Mouse (Mus musculus): ENCODE results near the gene Ccpg1. TPM values are rescaled to one million over a fixed set of nuclear protein-coding genes. Genes with fewer than 3 reads are reported as not detected.

Ccpg1 gene
- polyA plus RNA-seq, 1 experiment from 2014 or later: 29.7 TPM

DNA sequence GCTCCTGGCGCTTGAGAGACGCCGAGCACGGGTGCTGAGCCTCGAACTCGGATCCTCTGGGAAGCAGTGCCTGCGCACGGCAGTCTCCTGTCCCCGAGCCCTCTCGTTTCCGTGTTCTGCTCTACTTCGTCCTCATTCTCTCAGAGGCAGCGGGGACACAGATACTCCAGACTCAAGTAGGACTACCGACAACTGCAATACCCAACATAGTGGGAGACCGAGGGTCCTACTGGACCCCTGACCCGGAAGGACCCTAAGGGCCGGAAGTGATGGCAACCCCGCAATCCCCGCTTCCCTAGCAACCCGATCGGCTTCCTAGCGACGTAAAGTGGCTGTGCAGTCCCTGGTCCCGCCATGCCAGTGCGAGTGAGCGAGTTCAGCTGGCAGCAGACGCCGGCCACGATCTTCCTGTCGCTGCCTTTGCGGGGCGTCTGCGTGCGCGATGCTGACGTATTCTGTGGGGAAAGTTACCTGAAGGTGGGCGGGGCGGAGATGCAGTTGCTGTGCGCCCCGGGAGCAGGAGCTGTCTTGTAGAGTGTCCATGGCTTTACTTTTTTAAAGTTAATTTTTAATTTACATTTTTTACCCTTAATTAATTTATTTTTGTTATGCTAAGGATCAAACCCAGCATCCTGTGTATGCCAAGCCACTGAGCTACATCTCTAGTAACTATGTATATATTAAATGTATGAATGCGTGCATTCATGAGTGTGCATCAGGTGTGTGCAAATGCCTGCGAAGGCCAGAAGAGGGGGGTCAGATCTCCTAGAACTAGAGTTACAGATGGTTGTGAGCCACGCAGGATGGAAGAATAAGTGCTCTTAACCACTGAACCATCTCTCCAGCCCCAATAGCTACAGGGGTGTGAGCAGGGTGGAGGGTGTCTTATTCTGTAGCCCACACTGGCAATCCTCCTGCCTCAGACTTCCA lies 26.4 kb upstream of the Ccpg1 start, which contains the start of the genes Dyx1c1 and Gm44503:
Dyx1c1 (plus strand) TSS at position 265 of the 930 bp plus-strand sequence.
Gm44503 (plus strand) TSS at position 332 of the 930 bp plus-strand sequence.
- Histone ChIP-seq H3K4me1 (ENCODE audit: control insufficient read depth, insufficient read depth, low read length) (no peaks in the 10 kb centered on the region), H3K36me3 (ENCODE audit: control insufficient read depth, insufficient read depth, low read length) (no peaks in the 10 kb centered on the region), H3K9ac (ENCODE audit: low read depth, low read length) (peak within 1 kb of the TSS; percentile 50), H3K27me3 (ENCODE audit: control insufficient read depth, insufficient read depth, low read length) (no peaks in the 10 kb centered on the region), H3K27ac (ENCODE audit: low read depth, low read length) (peak within 1 kb of the TSS; percentile 32; the same call in 1 of the 2 replicates), H3K4me2 (replicated peaks; ENCODE audit: low read depth, low read length) (peak within 1 kb of the TSS; percentile 46), H3K4me3 (ENCODE audit: low read length) (peak within 1 kb of the TSS; percentile 55), H3K9me3 (ENCODE audit: control insufficient read depth, low read length) (no peaks in the 10 kb centered on the region)
- WGBS: 2% methylated on average over 43 of the region's 43 CpGs
- peak; percentile 92 for ATAC-seq (ENCODE audit: low FRiP score, low TSS enrichment)

DNA sequence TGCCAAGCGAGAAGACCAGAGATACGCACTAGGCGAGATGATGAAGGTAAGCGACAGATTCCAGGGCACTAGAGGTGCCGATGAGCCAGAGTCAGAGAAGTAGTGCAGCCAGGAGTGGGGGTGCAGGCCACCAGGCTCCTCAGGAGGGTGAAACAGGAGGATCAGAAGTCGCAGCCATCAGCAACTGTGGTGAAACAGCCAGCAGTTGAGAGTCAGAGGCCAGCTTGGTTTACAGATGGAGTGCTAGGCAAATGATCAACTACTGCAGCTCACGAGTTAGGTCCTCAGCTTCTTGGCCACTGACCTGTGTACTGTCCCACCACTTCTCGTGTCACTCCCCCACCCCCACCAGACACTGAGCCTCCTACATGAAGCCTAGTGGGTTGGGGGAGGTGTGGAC lies 23.9 kb upstream of the Ccpg1 start:
- no peaks in the 10 kb centered on the region for H3K9me3 ChIP-seq (ENCODE audit: control insufficient read depth, low read length)
- no peak overlapping the region for H3K4me2 ChIP-seq (replicated peaks; ENCODE audit: low read depth, low read length)
- H3K36me3 ChIP-seq (ENCODE audit: control insufficient read depth, insufficient read depth, low read length): no peaks in the 10 kb centered on the region
- no peak overlapping the region for H3K27ac ChIP-seq (ENCODE audit: low read depth, low read length)
- no peak overlapping the region for H3K4me3 ChIP-seq (ENCODE audit: low read length)
- no peak for ATAC-seq (ENCODE audit: low FRiP score, low TSS enrichment)
- H3K9ac ChIP-seq (ENCODE audit: low read depth, low read length): no peak overlapping the region
- 70% methylated on average over 8 of the region's 8 CpGs for WGBS
- H3K4me1 ChIP-seq (ENCODE audit: control insufficient read depth, insufficient read depth, low read length): no peaks in the 10 kb centered on the region
- H3K27me3 ChIP-seq (ENCODE audit: control insufficient read depth, insufficient read depth, low read length): no peaks in the 10 kb centered on the region

DNA sequence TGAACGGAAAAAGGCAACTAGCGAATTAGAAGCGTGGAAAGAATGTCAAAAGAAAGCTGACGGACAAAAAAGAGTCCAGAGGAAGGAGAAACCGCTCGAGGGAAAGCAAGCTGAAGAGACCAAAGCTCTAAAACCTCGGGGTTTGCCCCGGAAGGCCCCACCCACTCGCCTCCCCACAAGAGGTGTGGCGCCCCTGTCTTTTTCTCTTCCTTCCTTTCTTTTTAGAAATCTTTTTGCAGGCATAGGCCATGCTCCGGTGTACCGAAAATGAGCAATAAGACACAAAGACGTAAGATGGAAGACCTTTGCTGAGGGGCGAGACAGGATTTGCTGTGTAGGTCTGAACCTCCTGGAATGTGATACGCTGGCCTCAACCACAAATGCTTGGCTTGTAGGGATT lies 23.3 kb upstream of the Ccpg1 start:
- H3K27me3 ChIP-seq (ENCODE audit: control insufficient read depth, insufficient read depth, low read length): no peaks in the 10 kb centered on the region
- no peaks in the 10 kb centered on the region for H3K36me3 ChIP-seq (ENCODE audit: control insufficient read depth, insufficient read depth, low read length)
- H3K4me2 ChIP-seq (replicated peaks; ENCODE audit: low read depth, low read length): no peak overlapping the region
- no peaks in the 10 kb centered on the region for H3K4me1 ChIP-seq (ENCODE audit: control insufficient read depth, insufficient read depth, low read length)
- H3K9ac ChIP-seq (ENCODE audit: low read depth, low read length): no peak overlapping the region
- ATAC-seq (ENCODE audit: low FRiP score, low TSS enrichment): no peak
- H3K4me3 ChIP-seq (ENCODE audit: low read length): no peak overlapping the region
- H3K27ac ChIP-seq (ENCODE audit: low read depth, low read length): no peak overlapping the region
- 77% methylated on average over 15 of the region's 15 CpGs for WGBS
- no peaks in the 10 kb centered on the region for H3K9me3 ChIP-seq (ENCODE audit: control insufficient read depth, low read length)

DNA sequence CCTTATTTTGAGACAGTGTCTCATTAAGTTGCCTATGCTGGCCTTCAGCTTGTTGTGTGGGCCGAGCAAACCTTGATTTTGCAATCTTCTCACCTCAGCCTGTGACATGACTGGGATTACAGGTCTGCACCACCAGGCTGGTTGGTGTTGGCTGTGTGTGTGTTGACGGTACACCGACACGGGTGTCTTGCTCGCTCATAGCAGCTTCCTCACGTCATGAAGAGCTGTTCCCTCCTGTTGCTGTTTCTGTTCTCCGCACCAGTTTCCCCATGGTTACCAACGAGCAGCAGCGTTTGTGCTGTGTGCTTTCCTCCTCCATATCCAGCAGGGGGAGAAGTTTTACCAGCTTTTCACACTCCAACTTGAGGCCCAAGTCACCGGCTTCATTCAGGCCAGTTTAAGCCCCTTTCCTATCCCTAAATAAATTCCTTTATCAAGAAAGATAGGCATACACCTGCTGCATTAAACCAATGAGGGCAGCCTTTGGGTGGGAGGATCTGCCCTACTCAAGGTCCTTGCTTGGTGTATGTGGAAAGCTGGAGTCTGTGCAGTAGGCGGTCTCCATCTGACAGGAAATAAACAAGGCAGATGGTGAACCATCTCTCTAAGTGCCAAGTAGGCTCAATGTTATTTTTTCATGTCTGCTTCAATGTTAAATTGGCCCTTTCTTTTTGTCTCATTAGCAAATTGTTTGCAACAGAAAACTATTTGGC lies 16.7 kb upstream of the Ccpg1 start:
- H3K9ac ChIP-seq (ENCODE audit: low read depth, low read length): no peak overlapping the region
- peak; percentile 43; the same call in 1 of the 2 replicates for ATAC-seq (ENCODE audit: low FRiP score, low TSS enrichment)
- no peak overlapping the region for H3K4me3 ChIP-seq (ENCODE audit: low read length)
- no peak overlapping the region for H3K4me2 ChIP-seq (replicated peaks; ENCODE audit: low read depth, low read length)
- H3K27me3 ChIP-seq (ENCODE audit: control insufficient read depth, insufficient read depth, low read length): no peaks in the 10 kb centered on the region
- H3K4me1 ChIP-seq (ENCODE audit: control insufficient read depth, insufficient read depth, low read length): no peaks in the 10 kb centered on the region
- no peaks in the 10 kb centered on the region for H3K36me3 ChIP-seq (ENCODE audit: control insufficient read depth, insufficient read depth, low read length)
- H3K27ac ChIP-seq (ENCODE audit: low read depth, low read length): no peak overlapping the region
- WGBS: 36% methylated on average over 11 of the region's 11 CpGs
- H3K9me3 ChIP-seq (ENCODE audit: control insufficient read depth, low read length): no peaks in the 10 kb centered on the region

DNA sequence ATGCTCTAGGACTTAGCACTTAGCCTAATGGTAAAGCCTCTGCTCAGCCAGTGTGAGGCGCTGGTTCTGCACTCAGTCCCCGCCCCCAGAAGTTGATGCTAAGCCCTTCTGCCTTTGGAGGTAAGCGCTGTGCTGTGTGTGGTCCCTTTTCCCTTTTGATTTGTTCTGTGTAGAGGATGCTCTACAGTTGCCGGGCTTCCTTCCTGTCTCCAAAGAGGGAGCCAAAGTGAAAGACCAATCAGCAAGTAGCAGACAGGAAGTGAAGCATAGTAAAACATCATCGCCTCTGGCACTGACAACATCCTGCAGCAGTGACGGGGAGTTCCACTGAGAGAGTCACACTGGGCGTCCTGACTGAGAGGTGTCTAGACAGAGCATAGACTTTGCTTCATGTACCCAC lies 15.4 kb upstream of the Ccpg1 start:
- peak; percentile 39; the same call in 1 of the 2 replicates for ATAC-seq (ENCODE audit: low FRiP score, low TSS enrichment)
- H3K27me3 ChIP-seq (ENCODE audit: control insufficient read depth, insufficient read depth, low read length): no peaks in the 10 kb centered on the region
- H3K4me2 ChIP-seq (replicated peaks; ENCODE audit: low read depth, low read length): no peak overlapping the region
- no peaks in the 10 kb centered on the region for H3K36me3 ChIP-seq (ENCODE audit: control insufficient read depth, insufficient read depth, low read length)
- no peak overlapping the region for H3K9ac ChIP-seq (ENCODE audit: low read depth, low read length)
- WGBS: 72% methylated on average over 7 of the region's 7 CpGs
- H3K4me3 ChIP-seq (ENCODE audit: low read length): no peak overlapping the region
- H3K27ac ChIP-seq (ENCODE audit: low read depth, low read length): no peak overlapping the region
- H3K9me3 ChIP-seq (ENCODE audit: control insufficient read depth, low read length): no peaks in the 10 kb centered on the region
- H3K4me1 ChIP-seq (ENCODE audit: control insufficient read depth, insufficient read depth, low read length): no peaks in the 10 kb centered on the region

DNA sequence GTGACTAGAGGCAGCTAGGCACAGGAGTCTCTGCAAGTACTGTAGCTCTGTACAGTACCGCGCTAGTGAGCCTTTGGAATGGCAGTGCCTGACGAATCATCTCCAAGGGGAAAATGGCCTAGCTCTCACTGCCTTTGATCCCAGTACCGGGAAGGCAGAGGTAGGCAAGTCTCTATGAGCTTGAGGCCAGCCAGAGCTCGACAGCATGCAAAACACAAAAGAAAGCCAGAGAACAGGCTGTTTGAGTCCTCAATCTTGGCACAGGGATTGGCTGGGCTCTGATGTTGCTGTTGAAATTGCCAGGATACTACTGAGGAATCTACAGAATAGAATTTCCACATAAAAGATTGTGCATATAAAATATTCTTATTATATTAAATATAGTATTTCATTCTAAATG lies 12.8 kb upstream of the Ccpg1 start:
- Histone ChIP-seq H3K4me2 (replicated peaks; ENCODE audit: low read depth, low read length) (no peak overlapping the region), H3K4me1 (ENCODE audit: control insufficient read depth, insufficient read depth, low read length) (no peaks in the 10 kb centered on the region), H3K9me3 (ENCODE audit: control insufficient read depth, low read length) (no peaks in the 10 kb centered on the region), H3K9ac (ENCODE audit: low read depth, low read length) (no peak overlapping the region), H3K4me3 (ENCODE audit: low read length) (no peak overlapping the region), H3K27me3 (ENCODE audit: control insufficient read depth, insufficient read depth, low read length) (no peaks in the 10 kb centered on the region), H3K36me3 (ENCODE audit: control insufficient read depth, insufficient read depth, low read length) (no peaks in the 10 kb centered on the region), H3K27ac (ENCODE audit: low read depth, low read length) (no peak overlapping the region)
- ATAC-seq (ENCODE audit: low FRiP score, low TSS enrichment): no peak
- WGBS: 87% methylated on average over 5 of the region's 5 CpGs

DNA sequence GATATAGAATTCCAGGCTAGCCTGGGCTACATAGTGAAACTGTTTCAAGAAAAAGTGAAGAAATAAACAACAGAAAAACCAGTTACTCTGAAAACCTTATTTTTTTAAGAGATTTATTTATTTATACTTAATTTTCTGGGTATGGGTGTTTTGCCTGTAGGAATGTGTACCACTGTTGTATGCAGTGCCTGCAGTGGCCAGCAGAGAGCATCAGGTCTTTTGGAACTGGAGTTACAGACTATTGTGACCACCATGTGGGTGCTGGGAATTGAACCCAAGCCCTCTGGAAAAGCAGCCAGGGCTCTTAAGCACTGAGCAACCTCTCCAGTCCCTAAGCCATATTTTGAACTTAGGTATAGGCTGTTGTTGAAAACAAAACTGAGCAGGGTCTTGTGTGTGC lies 12.2 kb upstream of the Ccpg1 start:
- Histone ChIP-seq H3K27ac (ENCODE audit: low read depth, low read length) (no peak overlapping the region), H3K4me1 (ENCODE audit: control insufficient read depth, insufficient read depth, low read length) (no peaks in the 10 kb centered on the region), H3K9me3 (ENCODE audit: control insufficient read depth, low read length) (no peaks in the 10 kb centered on the region), H3K36me3 (ENCODE audit: control insufficient read depth, insufficient read depth, low read length) (no peaks in the 10 kb centered on the region), H3K9ac (ENCODE audit: low read depth, low read length) (no peak overlapping the region), H3K27me3 (ENCODE audit: control insufficient read depth, insufficient read depth, low read length) (no peaks in the 10 kb centered on the region), H3K4me2 (replicated peaks; ENCODE audit: low read depth, low read length) (no peak overlapping the region), H3K4me3 (ENCODE audit: low read length) (no peak overlapping the region)
- no peak for ATAC-seq (ENCODE audit: low FRiP score, low TSS enrichment)

DNA sequence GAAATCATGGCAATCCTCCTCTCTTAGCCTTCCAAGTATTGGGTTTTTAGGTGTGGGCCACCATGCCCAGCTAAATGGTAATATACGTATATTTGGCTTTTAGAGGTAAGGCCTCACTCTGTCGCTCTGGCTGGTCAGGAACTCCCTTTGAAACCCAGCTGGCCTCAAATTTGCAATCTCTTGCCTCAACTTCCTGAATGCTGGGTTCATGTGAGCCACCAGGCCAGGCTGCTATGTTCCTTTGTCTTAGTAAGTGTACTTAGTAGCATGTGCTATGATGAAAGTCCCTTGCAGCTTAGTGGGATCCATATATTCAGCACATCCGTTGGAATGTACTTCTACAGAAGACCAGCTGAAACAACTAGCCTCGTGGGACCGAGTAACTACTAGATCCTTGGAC lies 10.5 kb upstream of the Ccpg1 start:
- H3K27ac ChIP-seq (ENCODE audit: low read depth, low read length): no peak overlapping the region
- no peaks in the 10 kb centered on the region for H3K36me3 ChIP-seq (ENCODE audit: control insufficient read depth, insufficient read depth, low read length)
- H3K4me3 ChIP-seq (ENCODE audit: low read length): no peak overlapping the region
- ATAC-seq (ENCODE audit: low FRiP score, low TSS enrichment): no peak
- H3K4me2 ChIP-seq (replicated peaks; ENCODE audit: low read depth, low read length): no peak overlapping the region
- H3K9ac ChIP-seq (ENCODE audit: low read depth, low read length): no peak overlapping the region
- H3K4me1 ChIP-seq (ENCODE audit: control insufficient read depth, insufficient read depth, low read length): no peaks in the 10 kb centered on the region
- H3K9me3 ChIP-seq (ENCODE audit: control insufficient read depth, low read length): no peaks in the 10 kb centered on the region
- WGBS: 93% methylated on average over 5 of the region's 5 CpGs
- no peaks in the 10 kb centered on the region for H3K27me3 ChIP-seq (ENCODE audit: control insufficient read depth, insufficient read depth, low read length)

DNA sequence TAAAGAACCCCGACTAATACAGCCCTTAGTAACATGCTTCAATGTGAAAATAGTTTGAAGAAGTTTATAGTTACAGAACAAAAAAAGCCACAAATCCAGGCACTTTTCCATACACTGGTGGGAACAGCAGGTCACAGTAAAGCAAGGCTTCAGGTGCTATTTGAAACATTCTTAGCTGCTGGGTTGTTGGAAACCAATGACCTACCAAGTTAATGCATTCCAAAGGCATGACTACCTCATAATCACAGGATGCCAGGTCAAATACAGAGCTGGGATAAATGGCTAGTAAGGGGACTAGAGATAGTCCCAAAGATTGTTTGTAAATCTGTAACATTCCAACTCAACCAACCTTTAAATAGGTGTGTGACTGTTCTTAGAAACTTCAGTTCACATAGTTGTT lies 10.0 kb upstream of the Ccpg1 start:
- WGBS: 90% methylated on average over 1 of the region's 1 CpGs
- Histone ChIP-seq H3K27me3 (ENCODE audit: control insufficient read depth, insufficient read depth, low read length) (no peaks in the 10 kb centered on the region), H3K36me3 (ENCODE audit: control insufficient read depth, insufficient read depth, low read length) (no peaks in the 10 kb centered on the region), H3K9me3 (ENCODE audit: control insufficient read depth, low read length) (no peaks in the 10 kb centered on the region), H3K27ac (ENCODE audit: low read depth, low read length) (no peak overlapping the region), H3K4me3 (ENCODE audit: low read length) (no peak overlapping the region), H3K9ac (ENCODE audit: low read depth, low read length) (no peak overlapping the region), H3K4me1 (ENCODE audit: control insufficient read depth, insufficient read depth, low read length) (no peaks in the 10 kb centered on the region), H3K4me2 (replicated peaks; ENCODE audit: low read depth, low read length) (no peak overlapping the region)
- no peak for ATAC-seq (ENCODE audit: low FRiP score, low TSS enrichment)

All from kidney, embryonic 14.5 days (tissue).